Mouse (Mus musculus) forebrain, embryonic 13.5 days (tissue): ENCODE measurements around the gene Flt4. TPM values are rescaled to one million over a fixed set of nuclear protein-coding genes. Genes with fewer than 3 reads are reported as not detected.
"Not testable (repeated sequence)": the region's sequence is repeated elsewhere in the genome, so short reads cannot be mapped to it uniquely, and the experiment has no call there.

Source experiments
- ATAC-seq: fragments of 200-750 bp; cut with Nextera tagmentation; 2 replicates; pipeline ENCODE4 v1.8.0; 2017
- H3K27ac ChIP-seq: fragments of 300-500 bp; sonication (generic); 2 replicates; pipeline ENCODE4 v1.5.1; 2015; ENCODE audit warnings: inconsistent platforms, mild to moderate bottlenecking, moderate library complexity
- H3K27me3 ChIP-seq: fragments of 300-500 bp; sonication (generic); 2 replicates; pipeline ENCODE4 v1.6.1; 2015; ENCODE audit warnings: mild to moderate bottlenecking, inconsistent platforms
- H3K36me3 ChIP-seq: fragments of 300-500 bp; sonication (generic); 2 replicates; pipeline ENCODE4 v1.6.1; 2015; ENCODE audit warnings: mild to moderate bottlenecking, inconsistent platforms; ENCODE audit not compliant: poor library complexity, severe bottlenecking
- H3K4me1 ChIP-seq: fragments of 300-500 bp; sonication (generic); 2 replicates; pipeline ENCODE4 v1.6.1; 2015; ENCODE audit warnings: inconsistent platforms
- H3K4me2 ChIP-seq: fragments of 300-500 bp; sonication (generic); 2 replicates; pipeline ENCODE4 v1.6.1; 2015; ENCODE audit warnings: inconsistent platforms, mild to moderate bottlenecking, moderate library complexity
- H3K4me3 ChIP-seq: fragments of 300-500 bp; sonication (generic); 2 replicates; pipeline ENCODE4 v1.5.1; 2015; ENCODE audit warnings: mild to moderate bottlenecking, inconsistent platforms
- H3K9ac ChIP-seq: fragments of 300-500 bp; sonication (generic); 2 replicates; pipeline ENCODE4 v1.6.1; 2015; ENCODE audit warnings: mild to moderate bottlenecking, inconsistent platforms
- H3K9me3 ChIP-seq: fragments of 300-500 bp; sonication (generic); replicated peaks from 2 replicates; pipeline ENCODE4 v1.6.1; 2016; ENCODE audit warnings: inconsistent platforms
- WGBS: fragments of 180-500 bp; shearing (Covaris S2); methylation state at CpG from one replicate; pipeline ENCODE4 v1.1.7; 2015; 5-methylcytosine and 5-hydroxymethylcytosine counted together
- polyA plus RNA-seq: library from polyadenylated mRNA; unstranded; fragments of >200 nt; fragmentation: Nextera tagmentation; extraction: Ambion mirVana; gene quantifications from 2 replicates; pipeline ENCODE4 v1.2.1, GENCODE M21; 2015

Gene Flt4
- polyA plus RNA-seq: 1.5 TPM in 2 replicates

DNA sequence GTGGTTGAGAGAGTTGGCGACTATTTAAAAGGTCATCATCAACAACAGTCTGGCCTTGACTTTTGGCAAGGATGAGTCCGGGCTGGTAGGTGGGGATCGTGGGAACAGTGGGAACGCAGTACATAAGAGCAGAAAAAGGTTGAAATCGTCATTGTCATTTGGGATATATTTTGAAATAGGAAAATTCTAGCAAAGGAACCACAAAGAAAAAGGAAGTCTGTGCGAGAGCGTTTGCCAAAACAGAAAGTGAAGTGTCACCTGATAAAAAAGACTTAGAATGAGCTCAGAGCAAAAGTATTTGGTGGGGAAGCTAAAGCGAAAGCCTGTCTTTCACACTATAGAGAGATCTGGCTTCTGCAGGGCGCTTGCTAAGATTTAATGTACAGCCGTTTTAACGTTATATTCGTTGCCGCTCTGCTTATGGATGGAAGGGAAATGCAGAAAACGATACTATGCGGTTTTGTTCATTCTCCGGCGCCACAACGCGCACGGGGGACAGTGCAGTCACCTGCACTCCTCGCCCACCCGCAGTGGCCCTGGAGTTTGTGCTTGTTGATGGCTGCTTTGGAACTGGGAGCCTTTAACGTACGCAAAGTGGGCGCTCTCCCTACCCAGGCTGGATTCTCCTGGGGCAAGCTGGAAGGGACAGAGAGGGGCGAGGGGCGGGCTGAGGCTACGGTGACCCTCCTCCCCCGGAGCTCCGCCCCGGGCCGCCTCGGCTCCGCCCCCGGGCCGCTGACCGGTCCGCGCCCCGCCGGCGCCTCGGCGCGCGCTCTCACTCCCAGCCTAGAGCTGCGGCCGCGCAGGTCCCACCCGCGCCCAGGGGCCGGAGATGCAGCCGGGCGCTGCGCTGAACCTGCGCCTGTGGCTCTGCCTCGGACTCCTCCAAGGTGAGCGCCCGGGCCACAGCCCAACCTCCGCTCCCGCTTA, at the start of gene Flt4:
Gene Flt4 (plus strand): TSS at position 326 of the 930 bp plus-strand sequence.
- H3K9ac ChIP-seq: 0 out of 2 replicates have a peak within 1 kb of the TSS, but pooled peaks have one; percentile 34
- peaks cover 59% of the 10 kb centered on the region for H3K27me3 ChIP-seq
- WGBS: 5% methylated on average over 49 of the region's 61 CpGs

DNA sequence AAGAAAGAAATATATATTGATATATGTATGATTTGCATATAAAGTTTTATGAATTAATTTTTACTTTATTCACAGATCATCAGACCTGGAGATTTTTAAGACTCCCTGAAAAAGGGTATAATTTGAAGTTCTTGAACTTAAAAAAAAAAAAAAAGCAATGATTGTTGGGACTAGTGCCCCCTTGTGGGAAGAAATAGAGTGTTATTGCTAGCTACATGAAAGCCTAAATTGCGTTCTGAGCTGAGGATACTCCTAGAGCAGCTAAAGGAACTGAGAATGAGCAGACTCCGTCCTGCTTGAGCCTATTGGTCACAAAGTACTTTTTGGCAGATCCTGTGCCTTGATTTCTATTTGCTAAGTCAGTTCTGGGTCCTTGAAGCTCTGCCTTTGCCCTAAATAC, 34.0 kb upstream of the Flt4 start:
- H3K9me3 ChIP-seq, H3K36me3 ChIP-seq, H3K9ac ChIP-seq, H3K27ac ChIP-seq, H3K27me3 ChIP-seq, H3K4me2 ChIP-seq, ATAC-seq, H3K4me1 ChIP-seq, H3K4me3 ChIP-seq: not testable (repeated sequence)
- 30% methylated on average over 2 of the region's 2 CpGs for WGBS

More for the DNA sequence above, at the start of gene Flt4:
- H3K9me3 ChIP-seq, H3K36me3 ChIP-seq, H3K27ac ChIP-seq: not testable (repeated sequence)
- ATAC-seq: peak; percentile 82
- Histone ChIP-seq H3K4me3 (peak within 1 kb of the TSS; percentile 43), H3K4me1 (peaks cover 10% of the 10 kb centered on the region; the same call in 1 of the 2 replicates), H3K4me2 (peak within 1 kb of the TSS; percentile 64)

- not testable (repeated sequence) for ATAC-seq, H3K27me3 ChIP-seq, H3K4me3 ChIP-seq, H3K36me3 ChIP-seq, H3K9ac ChIP-seq, H3K9me3 ChIP-seq, H3K4me1 ChIP-seq, H3K27ac ChIP-seq, H3K4me2 ChIP-seq
- WGBS: 88% methylated on average over 8 of the region's 8 CpGs
Observed at GRCm38 (mm10) chr11:49580452-49580851, 28.6 kb upstream of the Flt4 start.

- no peak overlapping the region for H3K4me2 ChIP-seq
- 95% methylated on average over 19 of the region's 19 CpGs for WGBS
- no peaks in the 10 kb centered on the region for H3K36me3 ChIP-seq
- H3K9me3 ChIP-seq: no peaks in the 10 kb centered on the region
- no peak overlapping the region for H3K4me3 ChIP-seq
- no peak overlapping the region for H3K9ac ChIP-seq
- H3K27me3 ChIP-seq: no peaks in the 10 kb centered on the region
- H3K27ac ChIP-seq: no peak overlapping the region
- ATAC-seq: no peak
- H3K4me1 ChIP-seq: no peaks in the 10 kb centered on the region
Observed at GRCm38 (mm10) chr11:49590213-49590612, 18.9 kb upstream of the Flt4 start.

DNA sequence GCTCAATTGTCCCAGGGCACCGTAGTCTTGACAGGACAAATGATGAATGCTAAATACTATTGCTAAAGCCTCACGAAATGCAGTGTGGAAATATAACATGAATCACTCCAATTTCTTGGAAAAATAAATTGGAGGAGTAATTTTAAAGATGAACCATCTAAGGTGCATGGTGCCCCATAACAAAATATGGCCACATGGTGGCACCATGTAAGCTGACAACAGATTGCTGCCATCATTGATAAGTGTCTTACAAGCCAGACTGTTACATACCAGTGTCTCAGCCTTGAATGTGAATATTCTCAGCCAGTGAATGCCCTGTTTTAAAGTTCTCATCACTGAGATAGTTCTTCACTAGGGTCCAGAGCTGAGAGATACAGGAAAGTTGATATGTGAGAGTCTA, 11.9 kb upstream of the Flt4 start:
- H3K27ac ChIP-seq, H3K9ac ChIP-seq, H3K36me3 ChIP-seq, H3K9me3 ChIP-seq, H3K4me2 ChIP-seq, H3K4me1 ChIP-seq, H3K27me3 ChIP-seq, ATAC-seq, H3K4me3 ChIP-seq: not testable (repeated sequence)
- 63% methylated on average over 2 of the region's 2 CpGs for WGBS

DNA sequence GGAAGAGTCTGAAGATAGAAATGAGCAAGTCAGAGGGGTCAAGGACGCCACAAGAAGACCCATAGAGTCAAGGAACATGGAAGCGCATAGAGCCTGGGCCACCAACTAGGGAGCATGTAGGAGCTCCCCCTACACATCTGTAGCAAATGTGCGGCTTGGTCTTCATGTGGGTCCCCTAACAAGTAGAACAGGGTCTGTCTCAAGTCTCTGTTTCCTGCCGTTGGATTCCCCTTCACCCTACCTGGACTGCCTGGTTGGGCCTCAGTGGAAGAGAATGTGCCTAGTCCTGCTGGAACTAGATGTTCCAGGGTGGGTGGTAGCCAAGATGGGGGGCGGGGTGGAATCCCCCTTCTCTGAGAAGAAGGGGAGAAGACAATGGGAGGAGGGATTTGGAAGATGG, 757 bp upstream of the Flt4 start:
- Histone ChIP-seq H3K27me3 (peaks cover 50% of the 10 kb centered on the region), H3K4me1 (peaks cover 10% of the 10 kb centered on the region; the same call in 1 of the 2 replicates)
- H3K36me3 ChIP-seq, H3K9ac ChIP-seq, H3K4me3 ChIP-seq, ATAC-seq, H3K4me2 ChIP-seq, H3K27ac ChIP-seq, H3K9me3 ChIP-seq: not testable (repeated sequence)
- 83% methylated on average over 5 of the region's 5 CpGs for WGBS

DNA sequence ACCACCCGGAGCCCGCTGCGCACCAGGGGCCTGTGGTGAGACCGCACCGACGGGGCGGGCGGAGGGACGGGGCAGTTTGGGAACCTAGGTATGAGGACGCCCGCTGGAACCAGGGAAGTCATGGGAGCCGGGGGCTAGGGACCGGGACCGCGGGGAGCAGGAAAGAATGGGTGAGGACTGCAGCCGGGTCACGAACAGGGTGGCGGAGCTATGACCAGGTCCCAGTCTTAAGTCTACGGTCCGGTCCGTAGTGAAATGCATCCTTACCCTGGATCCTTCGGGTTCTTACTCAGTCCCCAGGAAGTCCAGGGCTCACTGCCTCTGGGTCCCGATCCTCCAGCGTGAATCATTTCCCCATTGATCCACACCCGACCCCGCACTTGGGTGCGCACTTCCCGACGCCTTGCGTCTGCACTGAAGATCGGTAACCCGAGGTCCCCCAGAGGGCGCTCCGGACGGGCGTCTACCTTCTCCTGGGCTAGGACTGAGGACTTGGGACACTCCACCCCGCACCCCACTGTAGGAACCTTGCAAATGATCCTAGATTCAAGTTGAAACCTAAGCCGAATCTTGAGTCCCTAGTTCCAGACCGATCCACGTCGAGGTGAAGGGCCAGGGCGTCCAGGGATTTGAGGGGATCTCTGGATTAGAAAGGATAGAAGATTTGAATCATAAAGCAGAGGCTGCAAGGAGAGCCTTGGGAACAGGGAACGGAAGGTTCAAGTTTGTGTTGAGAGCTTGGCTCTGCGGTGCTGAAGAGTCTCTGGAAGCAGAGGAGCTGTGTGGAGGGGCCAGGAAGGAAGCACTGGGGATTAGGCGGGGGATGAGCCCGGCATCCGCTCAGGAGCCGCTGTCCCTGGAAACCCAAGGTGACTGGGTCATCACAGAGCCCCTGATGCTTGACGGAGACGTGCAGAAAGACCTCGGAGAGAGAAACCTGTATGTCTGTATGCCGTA, 1.1 kb downstream of the Flt4 start:
- not testable (repeated sequence) for H3K36me3 ChIP-seq, H3K27ac ChIP-seq, H3K9me3 ChIP-seq
- 1% methylated on average over 48 of the region's 52 CpGs for WGBS
- Histone ChIP-seq H3K4me2 (peak overlapping the region; percentile 64), H3K4me1 (peaks cover 10% of the 10 kb centered on the region; the same call in 1 of the 2 replicates), H3K27me3 (peaks cover 68% of the 10 kb centered on the region), H3K9ac (0 out of 2 replicates have a peak overlapping the region, but pooled peaks have one; percentile 34), H3K4me3 (peak overlapping the region; percentile 43)
- ATAC-seq: 0 out of 2 replicates have a peak, but pooled peaks have one; percentile 20

- WGBS: 10% methylated on average over 3 of the region's 3 CpGs
- not testable (repeated sequence) for H3K9me3 ChIP-seq, H3K27ac ChIP-seq, H3K36me3 ChIP-seq, H3K9ac ChIP-seq, H3K4me3 ChIP-seq, H3K4me2 ChIP-seq, ATAC-seq
- peaks cover 10% of the 10 kb centered on the region; the same call in 1 of the 2 replicates for H3K4me1 ChIP-seq
- peaks cover 73% of the 10 kb centered on the region for H3K27me3 ChIP-seq
Observed at GRCm38 (mm10) chr11:49611349-49611748, 2.3 kb downstream of the Flt4 start.

DNA sequence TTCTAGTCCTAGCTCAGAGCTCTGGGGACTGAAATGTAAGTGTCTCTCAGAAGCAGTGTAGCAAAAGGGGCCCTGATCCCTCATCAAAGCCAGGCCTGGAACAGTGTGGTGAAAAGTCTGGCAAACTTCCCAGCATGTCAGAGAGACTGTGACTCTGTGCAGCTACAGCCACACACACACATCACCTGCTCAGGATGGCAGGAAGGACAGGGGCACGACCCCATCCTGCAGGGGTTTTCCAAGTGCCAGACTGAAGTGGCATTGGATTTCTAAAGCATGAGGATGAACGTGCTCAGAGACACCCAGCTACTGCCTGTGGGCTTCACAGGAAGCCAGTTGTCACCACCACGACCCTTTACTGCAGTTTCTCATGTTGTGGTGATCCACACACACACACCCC, 3.1 kb downstream of the Flt4 start:
- Histone ChIP-seq H3K4me3 (no peak overlapping the region), H3K9me3 (no peaks in the 10 kb centered on the region), H3K27ac (no peak overlapping the region), H3K9ac (no peak overlapping the region), H3K4me2 (no peak overlapping the region), H3K36me3 (no peaks in the 10 kb centered on the region), H3K27me3 (peaks cover 75% of the 10 kb centered on the region), H3K4me1 (peaks cover 10% of the 10 kb centered on the region; the same call in 1 of the 2 replicates)
- no peak for ATAC-seq
- 51% methylated on average over 3 of the region's 3 CpGs for WGBS

GRCm38 (mm10) chr11:49613349-49613748, 4.3 kb downstream of the Flt4 start:
- Histone ChIP-seq H3K9ac (no peak overlapping the region), H3K4me3 (no peak overlapping the region), H3K9me3 (no peaks in the 10 kb centered on the region), H3K4me1 (peaks cover 10% of the 10 kb centered on the region; the same call in 1 of the 2 replicates), H3K27ac (no peak overlapping the region), H3K36me3 (no peaks in the 10 kb centered on the region), H3K4me2 (no peak overlapping the region), H3K27me3 (peaks cover 67% of the 10 kb centered on the region)
- ATAC-seq: no peak
- WGBS: 16% methylated on average over 10 of the region's 10 CpGs

GRCm38 (mm10) chr11:49615856-49616725, 7.0 kb downstream of the Flt4 start:
- H3K27ac ChIP-seq: no peak overlapping the region
- no peaks in the 10 kb centered on the region for H3K4me1 ChIP-seq
- no peak overlapping the region for H3K4me3 ChIP-seq
- no peak overlapping the region for H3K9ac ChIP-seq
- H3K36me3 ChIP-seq: no peaks in the 10 kb centered on the region
- no peaks in the 10 kb centered on the region for H3K9me3 ChIP-seq
- no peak overlapping the region for H3K4me2 ChIP-seq
- no peak for ATAC-seq
- H3K27me3 ChIP-seq: peaks cover 45% of the 10 kb centered on the region
- 94% methylated on average over 10 of the region's 10 CpGs for WGBS
